Mouse (Mus musculus) thymus, postnatal 36 days (tissue): ENCODE measurements at regions not wholly inside any gene's neighbourhood (a gene's known extent, or its start where the extent isn't known, plus 50 kb on each side); places are given as distances from the start of the nearest gene placed in this dataset.

ENCODE experiments used
- DNase-seq, 2 experiments: peaks; one replicate each; pipeline ENCODE4 v3.0.0; 2022; ENCODE audit warnings: mixed read lengths in 2 of 2

- no peak for DNase-seq
Measured at GRCm38 (mm10) chr16:30880682-30881081, 200.6 kb downstream of the Xxylt1 start.

GRCm38 (mm10) chr16:30881186-30881585 lies 200.0 kb downstream of the Xxylt1 start:
- no peak for DNase-seq

GRCm38 (mm10) chr16:30883490-30884188 lies 197.6 kb downstream of the Xxylt1 start:
- DNase-seq, result no peak

- no peak for DNase-seq
Measured at GRCm38 (mm10) chr16:30884189-30884551, 197.1 kb downstream of the Xxylt1 start.

GRCm38 (mm10) chr16:30886982-30887381 lies 194.2 kb downstream of the Xxylt1 start:
- DNase-seq, result no peak

GRCm38 (mm10) chr16:30887536-30887935 lies 193.7 kb downstream of the Xxylt1 start:
- no peak for DNase-seq

GRCm38 (mm10) chr16:30888556-30889323 lies 192.5 kb downstream of the Xxylt1 start:
- no peak for DNase-seq

GRCm38 (mm10) chr16:30892606-30893005 lies 188.6 kb downstream of the Xxylt1 start:
- DNase-seq, result no peak

- no peak for DNase-seq
Measured at GRCm38 (mm10) chr16:30894086-30894485, 187.1 kb downstream of the Xxylt1 start.

- no peak for DNase-seq
Measured at GRCm38 (mm10) chr16:30895021-30895420, 186.2 kb downstream of the Xxylt1 start.

- no peak for DNase-seq
Measured at GRCm38 (mm10) chr16:30897371-30897770, 183.9 kb downstream of the Xxylt1 start.

GRCm38 (mm10) chr16:30900121-30900520 lies 181.1 kb downstream of the Xxylt1 start:
- no peak for DNase-seq

- DNase-seq, result no peak
Measured at GRCm38 (mm10) chr16:30901309-30901708, 179.9 kb downstream of the Xxylt1 start.
